Mouse (Mus musculus): ENCODE data around the gene Zbtb24. TPM values are rescaled to one million over a fixed set of nuclear protein-coding genes. Genes with fewer than 3 reads are reported as not detected.
A peak's percentile ranks its signal among the peaks of the same experiment; 100 is the strongest.

Zbtb24 gene
- total and polyA plus RNA-seq, 2 experiments from 2014 or later = 7.7 to 11.6 TPM

DNA sequence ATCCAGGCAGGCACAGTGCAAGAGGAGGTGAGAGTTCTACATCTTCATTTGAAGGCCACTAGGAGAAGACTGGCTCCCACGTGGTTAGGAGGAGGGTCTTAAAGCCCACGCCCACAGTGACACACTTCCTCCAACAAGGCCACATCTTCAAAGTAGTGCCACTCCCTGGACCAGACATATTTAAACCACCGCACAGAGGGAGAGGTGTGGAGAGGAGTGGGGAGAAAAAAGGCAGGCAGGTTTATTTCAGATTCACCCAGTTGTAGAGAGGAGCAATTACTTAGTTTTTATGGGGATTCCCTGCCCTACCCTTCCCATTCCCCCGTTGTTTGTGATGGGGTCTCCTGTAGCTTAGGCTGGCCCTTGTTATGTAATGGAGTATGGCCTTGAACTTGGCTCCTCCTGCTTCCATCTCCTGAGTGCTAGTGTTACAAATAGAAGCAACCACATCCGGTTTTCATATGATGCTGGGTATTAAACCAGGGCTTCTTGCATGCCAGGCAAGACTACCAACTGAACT lies 22.8 kb downstream of the Zbtb24 start:
- Histone ChIP-seq H3K9ac (replicated peaks; ENCODE audit: low read depth, low read length) (no peak overlapping the region), H3K27ac (ENCODE audit: low read depth) (peak overlapping the region; percentile 85), H3K36me3 (replicated peaks; ENCODE audit: control insufficient read depth, insufficient read depth, low read length) (no peaks in the 10 kb centered on the region), H3K4me3 (ENCODE audit: low read depth, low read length) (no peak overlapping the region), H3K4me1 (ENCODE audit: control insufficient read depth, insufficient read depth) (peaks cover 25% of the 10 kb centered on the region), H3K4me2 (ENCODE audit: low read depth, low read length) (no peak overlapping the region), H3K27me3 (ENCODE audit: control insufficient read depth, insufficient read depth, low read length) (no peaks in the 10 kb centered on the region), H3K9me3 (replicated peaks; ENCODE audit: control insufficient read depth, low read length) (no peaks in the 10 kb centered on the region)
- ATAC-seq (ENCODE audit: insufficient read depth, low read depth) (no peak), DNase-seq (ENCODE audit: low spot score) (no peak)
- 74% methylated on average over 5 of the region's 5 CpGs for WGBS
- TF ChIP-seq EP300 (IDR thresholded peaks at IDR 0.05; ENCODE audit: low read depth) (no peak), CTCF (IDR thresholded peaks at IDR 0.05; ENCODE audit: low read depth) (no peak)

DNA sequence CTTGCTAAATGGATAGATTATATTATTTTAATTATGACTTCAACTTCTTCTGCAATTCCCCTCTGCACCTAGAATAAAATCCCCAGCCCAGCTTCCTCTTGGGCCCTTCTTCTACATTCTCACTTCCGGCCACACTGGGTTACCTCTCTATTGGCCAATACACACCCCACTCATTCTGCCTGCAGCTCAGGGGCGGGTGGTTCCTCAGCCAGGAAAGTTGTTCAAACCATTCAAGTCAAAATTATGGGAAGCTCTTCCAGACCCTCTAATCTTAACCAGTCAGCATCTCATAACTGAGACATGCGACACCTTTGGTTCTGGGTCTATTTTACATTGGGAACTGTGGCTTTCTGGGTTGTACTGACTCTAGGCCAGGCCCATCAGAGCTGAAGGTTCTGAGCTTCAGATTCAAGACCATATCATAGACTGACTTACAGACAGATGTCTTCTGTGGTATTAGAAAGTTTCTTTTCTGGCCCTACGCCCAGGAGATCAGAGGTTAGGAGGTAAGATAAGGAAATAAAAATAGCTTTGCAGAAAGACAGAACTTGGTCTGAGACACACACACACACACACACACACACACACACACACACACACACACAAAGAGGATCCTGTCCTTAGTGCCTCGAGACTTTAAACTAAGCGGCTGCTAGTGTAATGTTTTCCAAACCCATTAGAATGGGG lies 23.7 kb downstream of the Zbtb24 start:
- Histone ChIP-seq H3K9me3 (replicated peaks; ENCODE audit: control insufficient read depth, low read length) (no peaks in the 10 kb centered on the region), H3K36me3 (replicated peaks; ENCODE audit: control insufficient read depth, insufficient read depth, low read length) (peaks cover 3% of the 10 kb centered on the region; the same call in 1 of the 2 replicates), H3K4me2 (ENCODE audit: low read depth, low read length) (no peak overlapping the region), H3K27ac (ENCODE audit: low read depth) (peak overlapping the region; percentile 85), H3K4me3 (ENCODE audit: low read depth, low read length) (no peak overlapping the region), H3K4me1 (ENCODE audit: control insufficient read depth, insufficient read depth) (peaks cover 28% of the 10 kb centered on the region), H3K27me3 (ENCODE audit: control insufficient read depth, insufficient read depth, low read length) (no peaks in the 10 kb centered on the region), H3K9ac (replicated peaks; ENCODE audit: low read depth, low read length) (no peak overlapping the region)
- peak; percentile 17 for ATAC-seq (ENCODE audit: insufficient read depth, low read depth)
- DNase-seq (ENCODE audit: low spot score) = peak; percentile 85
- TF ChIP-seq CTCF (IDR thresholded peaks at IDR 0.05; ENCODE audit: low read depth) = no peak
- TF ChIP-seq EP300 (IDR thresholded peaks at IDR 0.05; ENCODE audit: low read depth) = peak; percentile 91
- WGBS = 17% methylated on average over 6 of the region's 6 CpGs

DNA sequence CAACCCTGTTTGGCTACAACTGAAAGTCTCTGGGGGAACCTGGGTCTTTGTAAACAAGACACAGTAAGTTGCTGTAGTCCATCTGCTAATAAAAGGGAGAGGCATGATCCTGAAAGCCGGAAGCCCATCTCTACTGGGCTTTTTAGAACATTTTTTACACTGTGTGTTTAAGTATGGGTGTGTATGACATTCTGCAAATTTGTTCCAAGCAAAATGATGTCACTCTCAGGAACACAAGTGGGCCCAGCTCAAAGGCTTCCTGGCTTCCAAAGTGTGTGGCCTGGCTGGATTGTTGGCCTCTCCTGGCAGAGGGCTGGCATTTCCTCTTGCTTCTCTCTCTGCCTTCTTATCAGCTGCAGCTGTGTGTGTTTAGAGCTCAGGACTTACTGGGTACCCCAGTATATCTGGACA lies 24.8 kb downstream of the Zbtb24 start:
- Histone ChIP-seq H3K4me1 (ENCODE audit: control insufficient read depth, insufficient read depth) (peaks cover 28% of the 10 kb centered on the region), H3K4me2 (ENCODE audit: low read depth, low read length) (peak overlapping the region; percentile 94; the same call in 1 of the 2 replicates), H3K9ac (replicated peaks; ENCODE audit: low read depth, low read length) (no peak overlapping the region), H3K27me3 (ENCODE audit: control insufficient read depth, insufficient read depth, low read length) (no peaks in the 10 kb centered on the region), H3K36me3 (replicated peaks; ENCODE audit: control insufficient read depth, insufficient read depth, low read length) (peaks cover 14% of the 10 kb centered on the region), H3K4me3 (ENCODE audit: low read depth, low read length) (no peak overlapping the region), H3K27ac (ENCODE audit: low read depth) (peak overlapping the region; percentile 85), H3K9me3 (replicated peaks; ENCODE audit: control insufficient read depth, low read length) (no peaks in the 10 kb centered on the region)
- DNase-seq (ENCODE audit: low spot score) (peak; percentile 67), ATAC-seq (ENCODE audit: insufficient read depth, low read depth) (no peak)
- 27% methylated on average over 1 of the region's 1 CpGs for WGBS
- TF ChIP-seq EP300 (IDR thresholded peaks at IDR 0.05; ENCODE audit: low read depth) = 0 out of 2 replicates have a peak, but pooled peaks have one; percentile 30
- no peak for TF ChIP-seq CTCF (IDR thresholded peaks at IDR 0.05; ENCODE audit: low read depth)

DNA sequence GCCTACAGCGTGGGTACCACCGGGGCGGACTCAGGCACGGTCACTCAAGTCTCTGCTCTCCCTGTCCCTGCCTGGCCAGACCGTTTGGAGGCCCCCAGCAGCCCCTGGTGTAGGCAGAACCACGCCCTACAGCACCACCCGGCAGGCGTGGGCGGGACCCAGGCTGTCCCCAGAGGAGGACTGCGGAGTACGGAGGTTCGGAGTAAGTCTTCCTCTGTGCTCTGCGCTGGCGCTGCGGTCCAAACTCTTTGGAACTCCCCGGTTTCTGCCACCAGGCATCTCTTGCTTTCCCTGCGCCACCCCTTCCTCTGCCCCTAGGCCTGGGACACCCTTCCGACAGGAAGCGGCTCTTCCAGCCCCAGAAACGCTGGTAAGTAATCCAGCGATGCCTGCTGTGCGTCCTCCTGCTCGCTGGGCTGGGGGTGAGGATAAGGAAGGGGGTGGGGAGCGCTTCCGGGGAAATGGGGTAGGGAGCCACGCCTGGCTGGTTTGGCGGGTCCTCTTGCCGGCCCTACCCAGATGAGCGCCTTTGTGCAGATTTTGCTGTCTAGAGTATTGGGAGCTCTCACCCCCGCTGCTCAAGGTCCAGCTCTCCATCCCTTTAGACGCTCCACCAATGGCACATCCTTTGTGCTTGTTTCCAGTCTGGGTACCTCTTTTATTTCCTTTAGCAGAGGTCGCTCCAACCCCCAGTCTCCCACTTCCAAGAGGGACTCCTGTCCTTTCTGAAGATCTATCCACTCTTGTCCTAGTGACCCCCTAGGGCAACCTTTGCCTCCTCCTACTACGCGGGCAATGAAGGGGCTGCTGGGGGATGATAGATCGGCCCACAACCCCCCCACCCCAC lies 26.2 kb downstream of the Zbtb24 start, which contains the start of gene Mical1:
Gene Mical1, plus strand, starts transcription at position 144 of the 847 bp plus-strand sequence.
- under 1% methylated on average over 35 of the region's 35 CpGs for WGBS
- DNase-seq (ENCODE audit: low spot score) (peak; percentile 74), ATAC-seq (ENCODE audit: insufficient read depth, low read depth) (peak; percentile 61)
- Histone ChIP-seq H3K4me3 (ENCODE audit: low read depth, low read length) (peak within 1 kb of the TSS; percentile 69), H3K9me3 (replicated peaks; ENCODE audit: control insufficient read depth, low read length) (no peaks in the 10 kb centered on the region), H3K27me3 (ENCODE audit: control insufficient read depth, insufficient read depth, low read length) (no peaks in the 10 kb centered on the region), H3K36me3 (replicated peaks; ENCODE audit: control insufficient read depth, insufficient read depth, low read length) (peaks cover 24% of the 10 kb centered on the region), H3K4me1 (ENCODE audit: control insufficient read depth, insufficient read depth) (peaks cover 31% of the 10 kb centered on the region), H3K27ac (ENCODE audit: low read depth) (peak within 1 kb of the TSS; percentile 85), H3K4me2 (ENCODE audit: low read depth, low read length) (peak within 1 kb of the TSS; percentile 94), H3K9ac (replicated peaks; ENCODE audit: low read depth, low read length) (peak within 1 kb of the TSS; percentile 81)
- TF ChIP-seq EP300 (IDR thresholded peaks at IDR 0.05; ENCODE audit: low read depth) (no peak), CTCF (IDR thresholded peaks at IDR 0.05; ENCODE audit: low read depth) (no peak)

DNA sequence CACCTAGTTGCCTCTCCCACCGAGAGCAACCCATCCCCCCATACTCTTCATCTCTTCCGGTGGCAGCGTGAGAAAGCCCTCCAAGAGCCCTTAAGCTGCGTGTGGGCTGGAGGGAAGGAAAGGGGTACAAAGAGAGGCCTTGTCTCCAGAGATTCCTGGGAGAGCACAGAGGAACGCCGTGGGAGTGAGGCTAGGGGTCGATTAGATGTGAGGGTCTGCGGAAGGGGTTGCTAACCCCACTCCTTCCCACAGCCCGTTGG lies 26.8 kb downstream of the Zbtb24 start:
- Histone ChIP-seq H3K4me1 (ENCODE audit: control insufficient read depth, insufficient read depth) (peaks cover 31% of the 10 kb centered on the region), H3K27me3 (ENCODE audit: control insufficient read depth, insufficient read depth, low read length) (no peaks in the 10 kb centered on the region), H3K4me2 (ENCODE audit: low read depth, low read length) (peak overlapping the region; percentile 94), H3K9me3 (replicated peaks; ENCODE audit: control insufficient read depth, low read length) (no peaks in the 10 kb centered on the region), H3K4me3 (ENCODE audit: low read depth, low read length) (peak overlapping the region; percentile 69), H3K27ac (ENCODE audit: low read depth) (peak overlapping the region; percentile 85), H3K9ac (replicated peaks; ENCODE audit: low read depth, low read length) (peak overlapping the region; percentile 81), H3K36me3 (replicated peaks; ENCODE audit: control insufficient read depth, insufficient read depth, low read length) (peaks cover 28% of the 10 kb centered on the region)
- 2% methylated on average over 9 of the region's 9 CpGs for WGBS
- DNase-seq (ENCODE audit: low spot score) (no peak), ATAC-seq (ENCODE audit: insufficient read depth, low read depth) (no peak)
- TF ChIP-seq EP300 (IDR thresholded peaks at IDR 0.05; ENCODE audit: low read depth) = no peak

All from heart, postnatal 0 days (tissue).